Mouse (Mus musculus): ENCODE measurements around the gene Ccpg1.

The Ccpg1 gene

GRCm38 (mm10) chr9:73048927-73049326, 63.7 kb downstream of the Ccpg1 start:
- DNase-seq: no peak

DNA sequence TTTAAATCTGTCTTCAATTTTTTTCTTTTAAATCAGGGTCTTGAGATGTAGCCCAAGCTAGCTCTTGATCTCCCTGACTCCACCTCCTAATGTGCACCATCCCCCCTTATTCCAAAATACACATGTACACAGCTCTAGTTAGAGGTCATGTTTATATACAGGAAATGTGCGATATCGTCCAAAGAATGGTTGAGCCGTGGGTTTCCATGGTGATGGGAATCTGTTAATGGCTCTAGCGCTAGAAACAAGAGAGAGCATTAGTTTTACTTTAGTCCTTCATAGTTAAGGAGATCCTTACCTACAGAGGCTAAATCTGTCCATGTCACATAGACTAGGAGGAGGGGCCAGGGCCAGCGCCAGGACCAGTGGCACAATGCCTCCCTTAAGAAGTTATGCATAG, 64.6 kb downstream of the Ccpg1 start:
- DNase-seq: no peak

DNA sequence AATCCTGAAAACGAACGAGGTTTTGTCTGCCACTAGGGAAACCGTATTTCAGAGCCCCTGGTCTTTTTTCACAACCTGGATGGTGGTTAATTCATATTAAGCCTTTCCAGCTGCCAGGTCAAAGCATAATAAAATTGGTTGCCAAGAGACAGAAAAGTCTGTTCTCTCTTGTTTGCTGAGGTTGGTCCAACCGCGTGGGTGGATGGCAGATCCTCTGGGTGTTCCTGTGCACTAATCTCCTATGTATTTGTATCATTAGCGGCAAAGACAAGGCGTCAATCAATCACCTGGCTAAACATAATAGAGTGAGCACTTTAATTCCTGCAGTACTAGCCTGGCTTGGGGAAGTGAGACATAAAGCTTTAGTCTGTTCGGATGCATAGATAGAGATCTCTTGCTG, 65.4 kb downstream of the Ccpg1 start:
- no peak for DNase-seq

DNA sequence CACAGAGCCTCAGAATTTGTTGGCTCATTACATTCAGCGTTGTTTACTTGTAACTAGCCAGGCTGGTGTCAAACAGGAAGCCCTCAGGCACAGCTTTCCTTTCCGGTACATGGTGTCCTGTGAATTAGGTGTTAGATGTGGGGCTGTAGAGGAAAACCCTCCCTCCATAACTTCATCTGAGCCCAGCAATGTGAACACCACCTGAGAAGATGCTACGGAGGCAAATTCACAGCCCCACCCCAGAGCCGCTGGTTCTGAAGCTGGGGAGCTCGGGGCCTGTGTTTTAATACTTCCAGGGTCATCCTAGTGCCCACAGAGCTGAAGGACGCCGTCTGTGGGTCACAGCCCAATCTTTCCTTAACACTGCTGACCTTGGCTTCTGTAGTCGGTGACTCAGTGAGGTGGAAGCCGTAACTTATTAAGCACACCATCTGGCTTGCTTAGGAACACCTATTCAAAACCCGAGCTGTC, 70.2 kb downstream of the Ccpg1 start:
- DNase-seq: no peak

DNA sequence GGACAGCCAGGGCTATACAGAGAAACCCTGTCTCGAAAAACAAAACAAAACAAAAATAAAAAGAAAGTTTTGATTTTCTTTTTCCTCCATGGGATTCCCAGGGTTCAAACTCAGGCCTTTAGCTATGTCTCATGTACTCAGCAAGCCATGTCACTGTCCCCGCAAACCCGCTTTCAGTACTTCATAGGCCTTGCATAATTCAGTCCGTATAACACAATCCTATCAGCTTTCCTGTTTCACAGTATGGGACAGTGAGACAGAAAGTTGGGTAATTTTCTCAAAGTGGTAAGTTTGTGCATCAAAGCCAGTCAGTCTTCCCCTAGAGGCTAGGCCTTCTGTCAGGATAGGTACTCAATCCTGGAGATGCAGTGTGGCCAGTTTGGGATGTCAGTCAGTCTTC, 74.0 kb downstream of the Ccpg1 start:
- DNase-seq: no peak

- DNase-seq: peak; percentile 35 to 38
These were observed 78.5 kb downstream of the Ccpg1 start for GRCm38 (mm10) chr9:73063621-73064290.

Data from cerebellum, postnatal 10 days (tissue).